Mouse (Mus musculus) left cerebral cortex, postnatal 4 days (tissue): ENCODE measurements around the gene Rc3h2. TPM values are rescaled to one million over a fixed set of nuclear protein-coding genes. Genes with fewer than 3 reads are reported as not detected.

ENCODE experiments used
- DNase-seq: peaks from one replicate; pipeline ENCODE4 v3.0.0-alpha.2; 2022
- intact Hi-C: fragments of 180-260 bp; cut with DNase I; formaldehyde crosslinking; loops from one replicate; pipeline ENCODE4 v1.15.1; 2025
- total RNA-seq, 2 experiments: library from RNA; stranded (reverse); gene quantifications; 2 replicates each; pipeline ENCODE4 v1.2.3; 2021

Rc3h2 gene
- total RNA-seq: 10 to 100 TPM; 87.9 to 93.5 TPM

GRCm38 (mm10) chr2:37422306-37423304 lies at the start of gene Rc3h2:
Rc3h2 (minus strand) TSS chr2:37422903.
- DNase-seq: peak; percentile 96
- intact Hi-C loops: no loop called here

- intact Hi-C loops: no loop called here
- DNase-seq: no peak
Measured at GRCm38 (mm10) chr2:37466266-37466665, 43.6 kb upstream of the Rc3h2 start.

- no peak for DNase-seq
- intact Hi-C loops: no loop called here
Measured at GRCm38 (mm10) chr2:37460707-37461106, 38.0 kb upstream of the Rc3h2 start.

- DNase-seq: no peak
- intact Hi-C loops: no loop called here
Measured at GRCm38 (mm10) chr2:37452376-37452760, 29.7 kb upstream of the Rc3h2 start.

GRCm38 (mm10) chr2:37451667-37452375 lies 29.1 kb upstream of the Rc3h2 start:
- DNase-seq: peak; percentile 96
- intact Hi-C loops: no loop called here

GRCm38 (mm10) chr2:37442611-37443591 lies 20.2 kb upstream of the Rc3h2 start, which contains the start of the genes Zbtb26, Zbtb6 and Rabgap1:
Zbtb26 (minus strand) TSS chr2:37443135.
Zbtb6 (minus strand) TSS chr2:37443171.
Rabgap1 (plus strand) TSS chr2:37443279.
- DNase-seq: peak; percentile 97
- intact Hi-C loops: no loop called here

GRCm38 (mm10) chr2:37431609-37432008 lies 8.9 kb upstream of the Rc3h2 start:
- intact Hi-C loops: no loop called here

GRCm38 (mm10) chr2:37430593-37431464 lies 8.1 kb upstream of the Rc3h2 start:
- DNase-seq: peak; percentile 81
- intact Hi-C loops: no loop called here

More at GRCm38 (mm10) chr2:37431609-37432008, 8.9 kb upstream of the Rc3h2 start:
- DNase-seq: no peak

- DNase-seq: no peak
- intact Hi-C loops: no loop called here
Measured at GRCm38 (mm10) chr2:37423671-37424070, 968 bp upstream of the Rc3h2 start.

- DNase-seq: no peak
- intact Hi-C loops: no loop called here
Measured at GRCm38 (mm10) chr2:37421903-37422302, 800 bp downstream of the Rc3h2 start.

GRCm38 (mm10) chr2:37395539-37395938 lies 27.2 kb downstream of the Rc3h2 start:
- no peak for DNase-seq
- intact Hi-C loops: no loop called here

GRCm38 (mm10) chr2:37382921-37383320 lies 39.8 kb downstream of the Rc3h2 start:
- intact Hi-C loops: loop anchor here (5.0 kb wide), 1 partner anchor 99 kb away; no protein-coding TSS in a partner anchor
- no peak for DNase-seq

GRCm38 (mm10) chr2:37380189-37380588 lies 42.5 kb downstream of the Rc3h2 start:
- DNase-seq: peak; percentile 60
- intact Hi-C loops: loop anchor here (5.0 kb wide), 1 partner anchor 102 kb away; no protein-coding TSS in a partner anchor

GRCm38 (mm10) chr2:37376018-37376417 lies 46.7 kb downstream of the Rc3h2 start:
- intact Hi-C loops: no loop called here
- no peak for DNase-seq

- intact Hi-C loops: loop anchor here (5.0 kb wide), 1 partner anchor 42 kb away; no protein-coding TSS in a partner anchor
- DNase-seq: no peak
Measured at GRCm38 (mm10) chr2:37370651-37371050, 52.1 kb downstream of the Rc3h2 start.

- peak; percentile 6 for DNase-seq
Measured at GRCm38 (mm10) chr2:37359908-37360307, 62.8 kb downstream of the Rc3h2 start.

GRCm38 (mm10) chr2:37358633-37359540 lies 63.8 kb downstream of the Rc3h2 start, which contains the start of gene Pdcl:
Pdcl (minus strand) TSS chr2:37359332.
- intact Hi-C loops: no loop called here
- DNase-seq: peak; percentile 83

More at GRCm38 (mm10) chr2:37359908-37360307, 62.8 kb downstream of the Rc3h2 start:
- intact Hi-C loops: no loop called here

- intact Hi-C loops: no loop called here
- no peak for DNase-seq
Measured at GRCm38 (mm10) chr2:37355571-37355970, 67.1 kb downstream of the Rc3h2 start.
